Mouse (Mus musculus) bone marrow, adult 2 months (tissue): Measurements from ENCODE around the gene Bach1.

ENCODE experiments used
- CTCF ChIP-seq: fragments of 200-500 bp; IDR thresholded peaks from 2 replicates; pipeline ENCODE4 v1.5.1; 2011; ENCODE audit warnings: low read length, control low read depth; ENCODE audit not compliant: control insufficient read depth, insufficient read depth
- POLR2A ChIP-seq: fragments of 200-500 bp; IDR thresholded peaks from 2 replicates; pipeline ENCODE4 v1.6.1; 2011; ENCODE audit warnings: low read depth, mild to moderate bottlenecking, control low read depth, low read length, borderline replicate concordance; ENCODE audit not compliant: control insufficient read depth

DNA sequence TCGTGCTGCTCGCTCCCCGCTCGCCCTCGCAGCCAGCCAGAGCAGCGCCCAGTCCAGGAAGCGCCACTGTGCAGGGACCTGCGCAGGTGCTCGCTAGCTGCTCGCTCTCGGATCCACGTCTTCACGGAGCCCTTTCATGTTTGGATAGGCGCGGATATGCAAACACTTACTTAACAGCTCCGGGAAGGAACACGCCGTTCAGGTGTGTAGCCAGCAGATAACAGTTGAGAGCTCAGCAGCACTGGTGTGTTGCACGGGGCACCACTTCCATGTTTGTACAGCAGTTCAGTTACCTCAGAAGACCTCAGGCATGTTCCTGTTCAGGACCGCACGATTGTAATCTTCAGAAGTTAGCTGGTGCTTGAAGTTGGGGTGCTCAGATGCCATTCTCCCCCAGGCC lies 27.2 kb downstream of the Bach1 start:
- TF ChIP-seq CTCF (no peak), POLR2A (peak; percentile 21; the same call in 1 of the 2 replicates)
